Mouse (Mus musculus): ENCODE data around the gene Cd96. TPM values are rescaled to one million over a fixed set of nuclear protein-coding genes. Genes with fewer than 3 reads are reported as not detected.

The Cd96 gene
- polyA plus RNA-seq, 1 experiment from 2014 or later = 0.35 TPM

- no peaks in the 10 kb centered on the region for H3K4me1 ChIP-seq
- H3K9ac ChIP-seq = no peak overlapping the region
- ATAC-seq (ENCODE audit: borderline replicate concordance, extremely low read depth, low FRiP score, low TSS enrichment) = no peak
- H3K36me3 ChIP-seq = no peaks in the 10 kb centered on the region
- no peaks in the 10 kb centered on the region for H3K9me3 ChIP-seq
- H3K27ac ChIP-seq = no peak overlapping the region
- H3K4me3 ChIP-seq = no peak overlapping the region
- H3K4me2 ChIP-seq = no peak overlapping the region
- H3K27me3 ChIP-seq = no peaks in the 10 kb centered on the region
- 58% methylated on average over 5 of the region's 5 CpGs for WGBS
Observed at GRCm38 (mm10) chr16:46022958-46023491, 97.0 kb downstream of the Cd96 start.

GRCm38 (mm10) chr16:46022189-46022928 is 97.7 kb downstream of the Cd96 start:
- Histone ChIP-seq H3K4me1 (no peaks in the 10 kb centered on the region), H3K36me3 (no peaks in the 10 kb centered on the region), H3K9me3 (no peaks in the 10 kb centered on the region), H3K27me3 (no peaks in the 10 kb centered on the region), H3K4me2 (no peak overlapping the region), H3K9ac (no peak overlapping the region), H3K4me3 (no peak overlapping the region), H3K27ac (no peak overlapping the region)
- ATAC-seq (ENCODE audit: borderline replicate concordance, extremely low read depth, low FRiP score, low TSS enrichment) = no peak; the same call in 1 of the 2 replicates
- WGBS = 43% methylated on average over 5 of the region's 5 CpGs

GRCm38 (mm10) chr16:46021302-46021701 is 98.7 kb downstream of the Cd96 start:
- H3K4me3 ChIP-seq = no peak overlapping the region
- no peak overlapping the region for H3K27ac ChIP-seq
- H3K4me1 ChIP-seq = no peaks in the 10 kb centered on the region
- no peak for ATAC-seq (ENCODE audit: borderline replicate concordance, extremely low read depth, low FRiP score, low TSS enrichment)
- no peaks in the 10 kb centered on the region for H3K9me3 ChIP-seq
- no peaks in the 10 kb centered on the region for H3K27me3 ChIP-seq
- 73% methylated on average over 2 of the region's 2 CpGs for WGBS
- no peaks in the 10 kb centered on the region for H3K36me3 ChIP-seq
- no peak overlapping the region for H3K4me2 ChIP-seq
- no peak overlapping the region for H3K9ac ChIP-seq

GRCm38 (mm10) chr16:46020396-46020795 is 99.7 kb downstream of the Cd96 start:
- Histone ChIP-seq H3K27ac (no peak overlapping the region), H3K4me3 (no peak overlapping the region), H3K4me1 (no peaks in the 10 kb centered on the region), H3K9ac (no peak overlapping the region), H3K27me3 (no peaks in the 10 kb centered on the region), H3K9me3 (no peaks in the 10 kb centered on the region), H3K4me2 (no peak overlapping the region), H3K36me3 (no peaks in the 10 kb centered on the region)
- 77% methylated on average over 2 of the region's 2 CpGs for WGBS
- ATAC-seq (ENCODE audit: borderline replicate concordance, extremely low read depth, low FRiP score, low TSS enrichment) = no peak

- no peaks in the 10 kb centered on the region for H3K27me3 ChIP-seq
- H3K4me2 ChIP-seq = no peak overlapping the region
- no peak for ATAC-seq (ENCODE audit: borderline replicate concordance, extremely low read depth, low FRiP score, low TSS enrichment)
- H3K9me3 ChIP-seq = no peaks in the 10 kb centered on the region
- H3K9ac ChIP-seq = no peak overlapping the region
- H3K36me3 ChIP-seq = no peaks in the 10 kb centered on the region
- WGBS = 82% methylated on average over 4 of the region's 4 CpGs
- no peaks in the 10 kb centered on the region for H3K4me1 ChIP-seq
- H3K27ac ChIP-seq = no peak overlapping the region
- H3K4me3 ChIP-seq = no peak overlapping the region
Observed at GRCm38 (mm10) chr16:46019799-46020198, 100.3 kb downstream of the Cd96 start.

GRCm38 (mm10) chr16:46019359-46019758 is 100.7 kb downstream of the Cd96 start:
- Histone ChIP-seq H3K27me3 (no peaks in the 10 kb centered on the region), H3K4me1 (no peaks in the 10 kb centered on the region), H3K9ac (no peak overlapping the region), H3K9me3 (no peaks in the 10 kb centered on the region), H3K36me3 (no peaks in the 10 kb centered on the region), H3K4me3 (no peak overlapping the region), H3K27ac (no peak overlapping the region), H3K4me2 (no peak overlapping the region)
- WGBS = 58% methylated on average over 1 of the region's 1 CpGs
- ATAC-seq (ENCODE audit: borderline replicate concordance, extremely low read depth, low FRiP score, low TSS enrichment) = no peak

GRCm38 (mm10) chr16:46011696-46012095 is 108.4 kb downstream of the Cd96 start:
- H3K9ac ChIP-seq = no peak overlapping the region
- H3K4me2 ChIP-seq = no peak overlapping the region
- no peak overlapping the region for H3K27ac ChIP-seq
- 0 out of 2 replicates have a peak, but pooled peaks cover 9% of the 10 kb centered on the region for H3K4me1 ChIP-seq
- H3K36me3 ChIP-seq = no peaks in the 10 kb centered on the region
- no peak overlapping the region for H3K4me3 ChIP-seq
- no peaks in the 10 kb centered on the region for H3K27me3 ChIP-seq
- 80% methylated on average over 1 of the region's 1 CpGs for WGBS
- ATAC-seq (ENCODE audit: borderline replicate concordance, extremely low read depth, low FRiP score, low TSS enrichment) = no peak
- no peaks in the 10 kb centered on the region for H3K9me3 ChIP-seq

GRCm38 (mm10) chr16:46010906-46011220 is 109.2 kb downstream of the Cd96 start:
- Histone ChIP-seq H3K9me3 (no peaks in the 10 kb centered on the region), H3K4me3 (peak overlapping the region; percentile 62), H3K27ac (peak overlapping the region; percentile 51), H3K4me1 (0 out of 2 replicates have a peak, but pooled peaks cover 9% of the 10 kb centered on the region), H3K9ac (peak overlapping the region; percentile 49), H3K36me3 (no peaks in the 10 kb centered on the region), H3K4me2 (peak overlapping the region; percentile 86), H3K27me3 (no peaks in the 10 kb centered on the region)
- WGBS = 9% methylated on average over 5 of the region's 5 CpGs
- ATAC-seq (ENCODE audit: borderline replicate concordance, extremely low read depth, low FRiP score, low TSS enrichment) = no peak

GRCm38 (mm10) chr16:46010153-46010905 is 109.7 kb downstream of the Cd96 start, which contains the start of gene Plcxd2:
Plcxd2 (minus strand) TSS chr16:46010218.
- peak within 1 kb of the TSS; percentile 62 for H3K4me3 ChIP-seq
- peak within 1 kb of the TSS; percentile 86 for H3K4me2 ChIP-seq
- ATAC-seq (ENCODE audit: borderline replicate concordance, extremely low read depth, low FRiP score, low TSS enrichment) = peak; percentile 99
- under 1% methylated on average over 39 of the region's 39 CpGs for WGBS
- no peaks in the 10 kb centered on the region for H3K36me3 ChIP-seq
- 0 out of 2 replicates have a peak, but pooled peaks cover 9% of the 10 kb centered on the region for H3K4me1 ChIP-seq
- H3K27me3 ChIP-seq = no peaks in the 10 kb centered on the region
- H3K9me3 ChIP-seq = no peaks in the 10 kb centered on the region
- H3K9ac ChIP-seq = peak within 1 kb of the TSS; percentile 49
- peak within 1 kb of the TSS; percentile 51 for H3K27ac ChIP-seq

- WGBS = 2% methylated on average over 13 of the region's 13 CpGs
- Histone ChIP-seq H3K4me3 (peak overlapping the region; percentile 62), H3K27ac (0 out of 2 replicates have a peak overlapping the region, but pooled peaks have one; percentile 9), H3K9ac (peak overlapping the region; percentile 49), H3K4me2 (peak overlapping the region; percentile 86), H3K27me3 (no peaks in the 10 kb centered on the region), H3K4me1 (0 out of 2 replicates have a peak, but pooled peaks cover 9% of the 10 kb centered on the region), H3K36me3 (no peaks in the 10 kb centered on the region), H3K9me3 (no peaks in the 10 kb centered on the region)
- ATAC-seq (ENCODE audit: borderline replicate concordance, extremely low read depth, low FRiP score, low TSS enrichment) = 0 out of 2 replicates have a peak, but pooled peaks have one; percentile 24
Observed at GRCm38 (mm10) chr16:46009717-46010116, 110.3 kb downstream of the Cd96 start.

- Histone ChIP-seq H3K4me1 (0 out of 2 replicates have a peak, but pooled peaks cover 9% of the 10 kb centered on the region), H3K4me2 (peak overlapping the region; percentile 86; the same call in 1 of the 2 replicates), H3K9ac (no peak overlapping the region), H3K4me3 (no peak overlapping the region), H3K36me3 (no peaks in the 10 kb centered on the region), H3K27ac (no peak overlapping the region), H3K27me3 (no peaks in the 10 kb centered on the region), H3K9me3 (no peaks in the 10 kb centered on the region)
- ATAC-seq (ENCODE audit: borderline replicate concordance, extremely low read depth, low FRiP score, low TSS enrichment) = no peak
- 46% methylated on average over 3 of the region's 3 CpGs for WGBS
Observed at GRCm38 (mm10) chr16:46008766-46009165, 111.3 kb downstream of the Cd96 start.
